Mouse (Mus musculus): ENCODE data around the gene Crb1. TPM values are rescaled to one million over a fixed set of nuclear protein-coding genes. Genes with fewer than 3 reads are reported as not detected.
A peak's percentile ranks its signal among the peaks of the same experiment; 100 is the strongest.

Gene Crb1
- polyA plus RNA-seq, 1 experiment from 2014 or later, result 3.0 TPM

DNA sequence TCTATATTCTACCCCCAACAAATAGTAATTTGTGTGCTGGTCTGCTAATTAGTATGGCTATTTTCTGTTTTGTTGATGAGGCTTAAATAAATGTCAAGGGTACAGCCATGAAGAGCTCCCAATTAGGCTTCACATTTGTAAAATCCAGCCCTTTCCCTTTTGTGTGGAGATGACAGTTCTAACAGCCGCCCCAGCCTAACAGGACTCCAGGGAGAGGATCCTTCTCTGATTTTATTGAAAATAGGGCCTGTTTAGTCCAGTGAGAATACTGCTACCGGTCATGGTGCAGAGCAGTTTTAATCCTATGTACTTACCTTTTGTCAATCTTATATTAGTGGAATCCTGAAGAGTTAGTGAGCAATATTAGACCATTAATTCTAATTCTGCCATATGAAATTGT, 223.9 kb downstream of the Crb1 start:
- H3K4me3 ChIP-seq (replicated peaks; ENCODE audit: low read depth, low read length), result no peak overlapping the region
- DNase-seq (peak; percentile 68), ATAC-seq (ENCODE audit: low FRiP score, low TSS enrichment) (peak; percentile 77; the same call in 1 of the 2 replicates)
- H3K9me3 ChIP-seq (ENCODE audit: control insufficient read depth, low read length), result no peaks in the 10 kb centered on the region
- no peak overlapping the region for H3K9ac ChIP-seq (replicated peaks; ENCODE audit: low read length)
- H3K4me2 ChIP-seq (ENCODE audit: low read length), result no peak overlapping the region
- peaks cover 6% of the 10 kb centered on the region; the same call in 1 of the 2 replicates for H3K4me1 ChIP-seq (ENCODE audit: control insufficient read depth, insufficient read depth, low read length)
- H3K36me3 ChIP-seq (ENCODE audit: control insufficient read depth, insufficient read depth, low read length), result no peaks in the 10 kb centered on the region
- peak overlapping the region; percentile 73 for H3K27ac ChIP-seq (replicated peaks; ENCODE audit: low read depth, low read length)
- WGBS, result 5% methylated on average over 2 of the region's 2 CpGs
- H3K27me3 ChIP-seq (ENCODE audit: control insufficient read depth, insufficient read depth, low read length), result no peaks in the 10 kb centered on the region

Other genes with a start within 250 kb of the Crb1 start
- gene Zbtb41, start 45.2 kb upstream of the Crb1 start, polyA plus RNA-seq (2014; fragmentation: Nextera tagmentation; extraction: Ambion mirVana), result 27.2 and 35.9 TPM in 2 replicates
- 2.6 and 6.1 TPM in 2 replicates for gene Aspm, start 77.7 kb upstream of the Crb1 start, polyA plus RNA-seq (2014; fragmentation: Nextera tagmentation; extraction: Ambion mirVana)
- gene F13b, start 124.6 kb upstream of the Crb1 start, polyA plus RNA-seq (2014; fragmentation: Nextera tagmentation; extraction: Ambion mirVana), result not detected in 2 replicates
- not detected in 2 replicates for gene Cfhr1, start 183.2 kb upstream of the Crb1 start, polyA plus RNA-seq (2014; fragmentation: Nextera tagmentation; extraction: Ambion mirVana)

Data from midbrain, embryonic 14.5 days (tissue).